Mouse (Mus musculus) lung, embryonic 14.5 days (tissue): ENCODE measurements around the gene Tedc2. TPM values are rescaled to one million over a fixed set of nuclear protein-coding genes. Genes with fewer than 3 reads are reported as not detected.

Source experiments
- ATAC-seq: fragments of 200-750 bp; cut with Nextera tagmentation; 2 replicates; pipeline ENCODE4 v1.8.0; 2017; ENCODE audit warnings: mild to moderate bottlenecking, moderate TSS enrichment, moderate library complexity; ENCODE audit not compliant: insufficient read depth
- DNase-seq: peaks from one replicate; pipeline ENCODE4 v3.0.0-alpha.2; 2015
- H3K27ac ChIP-seq: fragments of 300-500 bp; sonication (generic); 2 replicates; pipeline ENCODE4 v1.5.1; 2014; ENCODE audit warnings: low read depth, mild to moderate bottlenecking, moderate library complexity
- H3K27me3 ChIP-seq: fragments of 300-500 bp; sonication (generic); 2 replicates; pipeline ENCODE4 v1.6.1; 2014; ENCODE audit warnings: low read length, control low read depth; ENCODE audit not compliant: insufficient read depth
- H3K36me3 ChIP-seq: fragments of 300-500 bp; sonication (generic); 2 replicates; pipeline ENCODE4 v1.6.1; 2014; ENCODE audit warnings: control low read depth; ENCODE audit not compliant: insufficient read depth
- H3K4me1 ChIP-seq: fragments of 300-500 bp; sonication (generic); 2 replicates; pipeline ENCODE4 v1.6.1; 2014; ENCODE audit warnings: antibody characterized with exemption, control low read depth; ENCODE audit not compliant: insufficient read depth
- H3K4me2 ChIP-seq: fragments of 300-500 bp; sonication (generic); 2 replicates; pipeline ENCODE4 v1.6.1; 2014; ENCODE audit warnings: mild to moderate bottlenecking
- H3K4me3 ChIP-seq: fragments of 300-500 bp; sonication (generic); 2 replicates; pipeline ENCODE4 v1.5.1; 2014; ENCODE audit warnings: low read depth, low read length
- H3K9ac ChIP-seq: fragments of 300-500 bp; sonication (generic); 2 replicates; pipeline ENCODE4 v1.6.1; 2014
- H3K9me3 ChIP-seq: fragments of 300-500 bp; sonication (generic); 2 replicates; pipeline ENCODE4 v1.6.1; 2016; ENCODE audit warnings: low read depth, low read length, control low read depth
- CTCF ChIP-seq: IDR thresholded peaks from 2 replicates; pipeline ENCODE4 v1.5.1; 2016; ENCODE audit warnings: antibody characterized with exemption, low read depth
- WGBS: fragments of 180-500 bp; shearing (Covaris S2); extraction: QIAGEN DNeasy Blood & Tissue Kit; methylation state at CpG from one replicate; pipeline ENCODE4 v1.1.7; 2014; 5-methylcytosine and 5-hydroxymethylcytosine counted together
- polyA plus RNA-seq: library from polyadenylated mRNA; unstranded; fragments of >200 nt; fragmentation: Nextera tagmentation; extraction: Ambion mirVana; gene quantifications from 2 replicates; pipeline ENCODE4 v1.2.1, GENCODE M21; 2014

Gene Tedc2
- polyA plus RNA-seq, 1 experiment from 2014 or later = 15.2 TPM

GRCm38 (mm10) chr17:24207768-24208640 lies 12.6 kb downstream of the Tedc2 start:
- DNase-seq = no peak
- H3K27me3 ChIP-seq = peaks cover 20% of the 10 kb centered on the region
- H3K4me3 ChIP-seq = peak overlapping the region; percentile 71
- peaks cover 61% of the 10 kb centered on the region for H3K4me1 ChIP-seq
- peak overlapping the region; percentile 96 for H3K4me2 ChIP-seq
- H3K9me3 ChIP-seq = no peaks in the 10 kb centered on the region
- H3K27ac ChIP-seq = peak overlapping the region; percentile 96
- no peak for ATAC-seq
- no peak for TF ChIP-seq CTCF
- no peaks in the 10 kb centered on the region for H3K36me3 ChIP-seq
- H3K9ac ChIP-seq = peak overlapping the region; percentile 69
- 47% methylated on average over 34 of the region's 34 CpGs for WGBS

GRCm38 (mm10) chr17:24206451-24207351 lies 13.9 kb downstream of the Tedc2 start:
- WGBS = 4% methylated on average over 62 of the region's 62 CpGs
- no peaks in the 10 kb centered on the region for H3K36me3 ChIP-seq
- H3K27ac ChIP-seq = peak overlapping the region; percentile 38; the same call in 1 of the 2 replicates
- no peaks in the 10 kb centered on the region for H3K9me3 ChIP-seq
- peak; percentile 82 for DNase-seq
- H3K4me3 ChIP-seq = peak overlapping the region; percentile 71
- H3K4me1 ChIP-seq = peaks cover 54% of the 10 kb centered on the region
- peak; percentile 21 for TF ChIP-seq CTCF
- H3K9ac ChIP-seq = peak overlapping the region; percentile 69
- peaks cover 20% of the 10 kb centered on the region for H3K27me3 ChIP-seq
- ATAC-seq = peak; percentile 12; the same call in 1 of the 2 replicates
- H3K4me2 ChIP-seq = peak overlapping the region; percentile 96

GRCm38 (mm10) chr17:24205908-24206361 lies 14.7 kb downstream of the Tedc2 start:
- peak; percentile 68 for DNase-seq
- Histone ChIP-seq H3K27me3 (peaks cover 20% of the 10 kb centered on the region), H3K4me1 (peaks cover 48% of the 10 kb centered on the region), H3K9me3 (no peaks in the 10 kb centered on the region), H3K9ac (peak overlapping the region; percentile 45; the same call in 1 of the 2 replicates), H3K36me3 (no peaks in the 10 kb centered on the region), H3K4me3 (peak overlapping the region; percentile 71), H3K27ac (peak overlapping the region; percentile 64), H3K4me2 (peak overlapping the region; percentile 96)
- 4% methylated on average over 15 of the region's 15 CpGs for WGBS
- ATAC-seq = peak; percentile 3
- TF ChIP-seq CTCF = no peak

GRCm38 (mm10) chr17:24205284-24205888 lies 15.3 kb downstream of the Tedc2 start, which contains the start of gene Tbc1d24:
Tbc1d24 (minus strand) TSS chr17:24205562.
- Histone ChIP-seq H3K4me2 (peak within 1 kb of the TSS; percentile 96), H3K4me3 (peak within 1 kb of the TSS; percentile 71), H3K9me3 (no peaks in the 10 kb centered on the region), H3K9ac (peak within 1 kb of the TSS; percentile 72), H3K4me1 (peaks cover 44% of the 10 kb centered on the region), H3K27me3 (peaks cover 20% of the 10 kb centered on the region), H3K36me3 (no peaks in the 10 kb centered on the region), H3K27ac (peak within 1 kb of the TSS; percentile 64)
- DNase-seq (peak; percentile 98), ATAC-seq (peak; percentile 64)
- under 1% methylated on average over 57 of the region's 65 CpGs for WGBS
- no peak for TF ChIP-seq CTCF

- peak; percentile 10 for DNase-seq
- 0 out of 2 replicates have a peak overlapping the region, but pooled peaks have one; percentile 31 for H3K27ac ChIP-seq
- ATAC-seq = no peak
- H3K9me3 ChIP-seq = no peaks in the 10 kb centered on the region
- WGBS = 6% methylated on average over 7 of the region's 7 CpGs
- H3K27me3 ChIP-seq = peaks cover 20% of the 10 kb centered on the region
- H3K4me1 ChIP-seq = peaks cover 40% of the 10 kb centered on the region
- peak overlapping the region; percentile 96 for H3K4me2 ChIP-seq
- no peak for TF ChIP-seq CTCF
- peak overlapping the region; percentile 71 for H3K4me3 ChIP-seq
- peak overlapping the region; percentile 72 for H3K9ac ChIP-seq
- no peaks in the 10 kb centered on the region for H3K36me3 ChIP-seq
Observed at GRCm38 (mm10) chr17:24204846-24205245, 15.8 kb downstream of the Tedc2 start.

- H3K9ac ChIP-seq = no peak overlapping the region
- peak overlapping the region; percentile 96 for H3K4me2 ChIP-seq
- TF ChIP-seq CTCF = no peak
- H3K4me1 ChIP-seq = peaks cover 35% of the 10 kb centered on the region
- H3K27ac ChIP-seq = peak overlapping the region; percentile 40; the same call in 1 of the 2 replicates
- 56% methylated on average over 3 of the region's 3 CpGs for WGBS
- H3K36me3 ChIP-seq = no peaks in the 10 kb centered on the region
- peak overlapping the region; percentile 71 for H3K4me3 ChIP-seq
- H3K9me3 ChIP-seq = no peaks in the 10 kb centered on the region
- peaks cover 18% of the 10 kb centered on the region for H3K27me3 ChIP-seq
- no peak for ATAC-seq
- no peak for DNase-seq
Observed at GRCm38 (mm10) chr17:24203611-24204534, 16.8 kb downstream of the Tedc2 start.
